Mouse (Mus musculus): ENCODE measurements around the gene Usp30. TPM values are rescaled to one million over a fixed set of nuclear protein-coding genes. Genes with fewer than 3 reads are reported as not detected.

Gene Usp30
- total and polyA plus RNA-seq, 3 experiments, result 12.8 to 21.1 TPM; not detected in 1

DNA sequence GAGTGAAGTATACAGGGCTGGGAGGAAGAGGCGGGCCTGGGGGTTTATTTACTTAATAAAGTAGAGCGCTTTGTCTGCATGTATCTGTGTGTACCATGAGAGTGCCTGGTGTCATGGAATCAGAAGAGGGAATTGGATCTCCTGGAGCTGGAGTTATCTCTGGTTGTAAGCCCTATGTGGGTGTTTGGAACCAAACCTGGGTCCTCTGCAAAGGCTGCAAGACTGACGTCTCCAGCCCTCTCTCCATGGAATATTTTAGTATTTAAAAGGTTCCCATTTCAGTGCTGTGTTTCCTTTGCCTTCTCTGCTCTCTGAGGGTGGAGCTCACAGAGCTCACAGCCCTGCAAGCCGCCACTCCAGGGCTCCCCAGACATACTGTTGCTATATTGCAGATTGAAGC, 54.5 kb downstream of the Usp30 start:
- H3K4me1 ChIP-seq (ENCODE audit: control insufficient read depth in 1 of 2, insufficient read depth in 2 of 2, low read length in 2 of 2), result no peaks in the 10 kb centered on the region; a peak in 1 of 4 replicates
- H3K4me3 ChIP-seq (ENCODE audit: control insufficient read depth in 1 of 2, insufficient read depth in 1 of 2, low read depth in 2 of 2, low read length in 2 of 2), result no peak overlapping the region
- peaks cover 0 to 2% of the 10 kb centered on the region in 2 experiments; a peak in 2 of 4 replicates for H3K36me3 ChIP-seq (ENCODE audit: control insufficient read depth in 1 of 2, insufficient read depth in 2 of 2, low read length in 2 of 2)
- DNase-seq (ENCODE audit: low read depth, low spot score), result no peak
- no peaks in the 10 kb centered on the region for H3K27me3 ChIP-seq (ENCODE audit: control insufficient read depth in 1 of 2, insufficient read depth in 2 of 2, low read length in 2 of 2)
- no peaks in the 10 kb centered on the region for H3K9me3 ChIP-seq (replicated peaks; ENCODE audit: insufficient read depth, low read length)
- TF ChIP-seq MYB (IDR thresholded peaks at IDR 0.05; ENCODE audit: low read depth, low read length) (no peak), POLR2AphosphoS5 (IDR thresholded peaks at IDR 0.05; ENCODE audit: borderline replicate concordance, low read depth, low read length) (no peak), POLR2A (IDR thresholded peaks at IDR 0.05; ENCODE audit: control insufficient read depth in 1 of 2, insufficient read depth in 1 of 2, low read depth in 1 of 2, low read length in 2 of 2, poor library complexity in 1 of 2) (no peak), ETS1 (IDR thresholded peaks at IDR 0.05; ENCODE audit: low read depth, low read length) (no peak), RAD21 (IDR thresholded peaks at IDR 0.05; ENCODE audit: low read depth, low read length) (no peak), CHD2 (IDR thresholded peaks at IDR 0.05; ENCODE audit: low read length) (no peak), SMC3 (IDR thresholded peaks at IDR 0.05; ENCODE audit: low read depth, low read length) (no peak), USF2 (IDR thresholded peaks at IDR 0.05; ENCODE audit: borderline replicate concordance in 1 of 2, insufficient read depth in 1 of 2, low read depth in 1 of 2, low read length in 2 of 2) (no peak), MEF2A (IDR thresholded peaks at IDR 0.05; ENCODE audit: extremely low read depth, insufficient replicate concordance, low read depth, low read length, poor library complexity, severe bottlenecking) (no peak), MXI1 (IDR thresholded peaks at IDR 0.05; ENCODE audit: low read depth, low read length) (no peak), JUND (IDR thresholded peaks at IDR 0.05; ENCODE audit: low read depth, low read length) (no peak), ZKSCAN1 (IDR thresholded peaks at IDR 0.05; ENCODE audit: low read depth, low read length) (no peak)
- H3K9ac ChIP-seq (ENCODE audit: control insufficient read depth, low read depth, low read length, poor library complexity, severe bottlenecking), result no peak overlapping the region
- no peak overlapping the region for H3K27ac ChIP-seq (ENCODE audit: control insufficient read depth, low read depth, low read length)
- no peaks in the 10 kb centered on the region for H3K79me2 ChIP-seq (ENCODE audit: control insufficient read depth, insufficient read depth, low read length, poor library complexity)

DNA sequence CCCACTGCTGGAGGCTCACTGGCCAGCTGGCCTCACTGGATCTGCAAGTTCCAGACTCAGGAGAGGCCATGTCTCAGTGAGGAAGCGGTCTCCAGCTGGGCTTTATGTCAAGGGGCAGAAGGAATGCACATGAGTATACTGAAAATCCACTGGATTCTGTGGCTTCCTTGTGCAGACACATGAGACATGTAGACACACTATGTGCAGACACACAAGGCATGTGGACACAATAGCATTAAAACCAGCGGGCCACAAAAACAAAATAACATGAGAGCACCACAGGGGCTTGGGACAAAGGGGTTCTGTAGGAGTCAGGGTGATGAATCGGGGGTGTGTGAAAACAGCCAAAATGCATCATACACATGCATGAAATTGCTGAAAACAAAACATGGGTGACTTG, 60.7 kb downstream of the Usp30 start:
- no peaks in the 10 kb centered on the region for H3K27me3 ChIP-seq (ENCODE audit: control insufficient read depth in 1 of 2, insufficient read depth in 2 of 2, low read length in 2 of 2)
- H3K9ac ChIP-seq (ENCODE audit: control insufficient read depth, low read depth, low read length, poor library complexity, severe bottlenecking), result no peak overlapping the region
- no peaks in the 10 kb centered on the region; the same call in 1 of the 2 replicates for H3K79me2 ChIP-seq (ENCODE audit: control insufficient read depth, insufficient read depth, low read length, poor library complexity)
- peaks cover 0 to 6% of the 10 kb centered on the region in 2 experiments; a peak in 2 of 4 replicates for H3K4me1 ChIP-seq (ENCODE audit: control insufficient read depth in 1 of 2, insufficient read depth in 2 of 2, low read length in 2 of 2)
- H3K36me3 ChIP-seq (ENCODE audit: control insufficient read depth in 1 of 2, insufficient read depth in 2 of 2, low read length in 2 of 2), result peaks cover 0 to 6% of the 10 kb centered on the region in 2 experiments; a peak in 3 of 4 replicates
- no peaks in the 10 kb centered on the region for H3K9me3 ChIP-seq (replicated peaks; ENCODE audit: insufficient read depth, low read length)
- TF ChIP-seq ETS1 (IDR thresholded peaks at IDR 0.05; ENCODE audit: low read depth, low read length) (no peak), ZKSCAN1 (IDR thresholded peaks at IDR 0.05; ENCODE audit: low read depth, low read length) (peak; percentile 86)
- no peak for DNase-seq (ENCODE audit: low read depth, low spot score)
- no peak overlapping the region for H3K27ac ChIP-seq (ENCODE audit: control insufficient read depth, low read depth, low read length)
- H3K4me3 ChIP-seq (ENCODE audit: control insufficient read depth in 1 of 2, insufficient read depth in 1 of 2, low read depth in 2 of 2, low read length in 2 of 2), result no peak overlapping the region

All from MEL (cell line).